Mouse (Mus musculus) erythroblast, embryonic 14.5 days (primary cell): ENCODE results near the gene Gper1. TPM values are rescaled to one million over a fixed set of nuclear protein-coding genes. Genes with fewer than 3 reads are reported as not detected.

Experiments used
- H3K27me3 ChIP-seq: 2 replicates; pipeline ENCODE4 v1.6.1; 2012; ENCODE audit warnings: inconsistent platforms; ENCODE audit not compliant: control insufficient read depth
- H3K36me3 ChIP-seq: 2 replicates; pipeline ENCODE4 v1.6.1; 2012; ENCODE audit warnings: mild to moderate bottlenecking, inconsistent platforms; ENCODE audit not compliant: control insufficient read depth
- H3K4me1 ChIP-seq: 2 replicates; pipeline ENCODE4 v1.6.1; 2012; ENCODE audit warnings: inconsistent platforms; ENCODE audit not compliant: control insufficient read depth
- H3K4me3 ChIP-seq: replicated peaks from 2 replicates; pipeline ENCODE3; 2012; ENCODE audit warnings: moderate library complexity, mild to moderate bottlenecking, inconsistent platforms
- H3K9me3 ChIP-seq: 2 replicates; pipeline ENCODE4 v1.6.1; 2012; ENCODE audit warnings: low read length, inconsistent platforms, mixed read lengths; ENCODE audit not compliant: control insufficient read depth
- GATA1 ChIP-seq: IDR thresholded peaks from 2 replicates; pipeline ENCODE4 v1.6.1; 2012; ENCODE audit warnings: low read length, inconsistent platforms, mixed read lengths
- TAL1 ChIP-seq: IDR thresholded peaks from 3 replicates; pipeline ENCODE4 v1.6.1; 2012; ENCODE audit warnings: low read length, inconsistent platforms, mixed read lengths
- polyA plus RNA-seq: library from polyadenylated mRNA; stranded (reverse); fragments of >175 nt; gene quantifications from 2 replicates; pipeline ENCODE4 v1.2.3, GENCODE M21; 2012

The Gper1 gene
- polyA plus RNA-seq, 1 experiment, result not detected

DNA sequence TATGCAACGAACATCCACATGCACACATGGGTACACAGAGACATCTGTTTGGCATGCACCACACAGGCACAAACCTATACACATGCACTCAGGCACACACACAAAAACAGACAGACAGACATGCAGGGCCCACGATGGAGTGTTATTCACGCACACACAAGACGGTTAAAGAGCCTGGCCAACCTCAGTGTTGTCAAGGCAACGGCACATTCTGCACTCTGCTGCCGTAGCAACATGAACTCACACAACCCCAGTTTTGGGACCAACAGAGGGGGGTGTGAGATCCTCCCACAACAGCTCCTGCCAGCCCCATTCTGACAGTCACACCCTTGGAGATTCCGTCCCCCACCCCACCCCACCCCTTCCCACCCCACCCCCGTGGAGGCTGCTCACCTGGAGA lies 12.0 kb downstream of the Gper1 start:
- Histone ChIP-seq H3K4me1 (peaks cover 8% of the 10 kb centered on the region), H3K4me3 (no peak overlapping the region), H3K27me3 (no peaks in the 10 kb centered on the region), H3K36me3 (no peaks in the 10 kb centered on the region), H3K9me3 (no peaks in the 10 kb centered on the region)
- TF ChIP-seq TAL1 (no peak), GATA1 (no peak)

DNA sequence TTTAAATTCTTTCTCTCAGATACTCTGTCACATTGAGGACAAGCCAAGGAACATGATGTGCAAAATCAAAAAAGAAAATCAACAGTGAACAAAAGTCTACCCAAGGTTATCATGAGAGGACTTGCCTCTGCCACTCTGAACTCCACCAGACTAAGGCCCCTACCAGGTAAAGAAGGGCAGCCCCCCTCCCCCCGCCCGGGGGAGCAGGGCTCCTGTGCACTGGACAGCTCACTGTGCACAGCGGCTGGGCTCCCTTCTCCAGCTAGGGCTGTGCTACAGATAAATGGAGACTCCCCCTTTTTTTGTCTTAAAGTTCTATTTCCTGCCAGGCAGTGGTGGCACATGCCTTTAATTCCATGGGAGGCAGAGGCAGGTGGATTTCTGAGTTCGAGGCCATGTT lies 14.8 kb downstream of the Gper1 start:
- TF ChIP-seq TAL1 (no peak), GATA1 (no peak)
- Histone ChIP-seq H3K27me3 (no peaks in the 10 kb centered on the region), H3K36me3 (no peaks in the 10 kb centered on the region), H3K9me3 (no peaks in the 10 kb centered on the region), H3K4me1 (peaks cover 8% of the 10 kb centered on the region), H3K4me3 (no peak overlapping the region)

DNA sequence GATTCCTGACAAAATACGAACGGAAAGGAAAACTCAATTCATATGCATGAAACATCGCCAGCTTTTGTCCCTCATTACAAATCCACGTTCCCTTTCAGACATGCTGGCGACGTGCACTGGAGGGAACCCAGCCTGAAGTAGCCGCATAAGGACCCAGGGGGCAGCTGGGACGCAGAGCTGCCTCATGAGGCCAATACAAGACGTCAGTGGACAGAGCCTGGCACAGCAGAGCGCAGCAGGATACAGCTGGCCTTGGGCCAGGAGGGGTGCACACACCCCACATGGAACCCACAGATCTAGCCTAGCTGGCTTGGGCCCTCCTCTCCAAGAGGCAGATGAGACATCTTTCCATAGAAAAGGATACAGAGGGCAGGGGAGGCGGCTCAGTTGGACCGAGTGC lies 15.5 kb downstream of the Gper1 start:
- TF ChIP-seq GATA1 (no peak), TAL1 (no peak)
- Histone ChIP-seq H3K4me3 (no peak overlapping the region), H3K27me3 (no peaks in the 10 kb centered on the region), H3K36me3 (no peaks in the 10 kb centered on the region), H3K9me3 (no peaks in the 10 kb centered on the region), H3K4me1 (peaks cover 8% of the 10 kb centered on the region)

DNA sequence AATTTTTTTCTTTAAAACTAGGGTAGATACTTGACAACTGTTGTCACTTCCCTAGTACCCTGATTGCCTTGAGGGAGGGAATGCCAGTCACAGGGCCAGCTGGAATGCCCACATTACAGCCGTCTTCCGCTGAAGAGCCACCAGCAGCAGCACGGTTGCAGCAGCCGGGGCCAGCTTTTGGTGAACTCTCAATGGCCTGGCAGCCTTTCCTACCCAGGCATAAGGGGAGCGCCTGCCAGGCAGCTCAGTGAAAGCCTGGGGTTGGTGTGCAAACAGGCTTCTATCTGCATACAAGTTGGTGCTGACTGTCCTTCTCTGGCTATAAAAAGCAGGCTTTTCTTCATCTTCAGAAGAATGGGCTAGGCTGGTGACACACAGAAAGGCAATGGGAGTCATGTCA lies 17.5 kb downstream of the Gper1 start:
- H3K4me3 ChIP-seq, result no peak overlapping the region
- no peaks in the 10 kb centered on the region for H3K9me3 ChIP-seq
- no peaks in the 10 kb centered on the region for H3K27me3 ChIP-seq
- TF ChIP-seq TAL1, result no peak
- no peak for TF ChIP-seq GATA1
- no peaks in the 10 kb centered on the region for H3K36me3 ChIP-seq
- no peaks in the 10 kb centered on the region for H3K4me1 ChIP-seq

DNA sequence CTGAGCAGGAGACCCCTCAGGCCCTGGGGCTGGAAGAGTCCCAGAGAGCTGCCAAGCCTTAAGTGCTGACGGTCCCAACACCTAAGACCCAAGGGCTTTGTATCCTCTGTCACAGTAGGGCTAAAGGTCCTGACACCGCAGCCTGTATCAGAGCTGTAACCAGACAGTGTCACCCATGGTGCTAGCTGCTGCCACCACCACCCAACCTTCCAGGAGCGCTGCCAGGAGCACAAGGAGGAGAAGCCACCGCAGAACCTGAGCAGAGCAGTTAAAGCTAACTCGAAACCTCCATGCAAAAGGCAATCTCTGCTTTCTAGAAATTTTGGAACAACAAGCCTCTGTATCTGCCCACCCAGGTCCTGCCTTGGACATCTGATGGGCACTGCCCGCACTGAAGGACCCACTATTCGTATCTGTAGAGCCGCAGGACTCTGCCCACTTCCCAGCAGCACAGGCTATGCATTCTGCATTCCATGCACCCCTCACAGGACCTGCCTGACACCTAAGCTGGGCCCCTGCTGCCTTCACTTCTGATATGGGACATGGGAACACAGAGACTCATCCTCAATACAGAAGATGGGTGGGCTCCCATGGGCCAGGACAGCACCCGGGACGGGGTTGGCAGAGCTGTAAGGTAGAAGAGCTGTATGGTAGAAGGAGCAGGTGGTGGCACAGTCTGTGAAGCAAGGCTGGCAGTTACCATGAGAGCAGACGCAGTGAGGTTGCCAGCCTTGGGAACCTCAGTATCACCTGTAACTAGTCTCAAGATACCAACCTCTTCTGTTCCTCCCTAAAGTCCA lies 18.2 kb downstream of the Gper1 start:
- TF ChIP-seq GATA1 (no peak), TAL1 (no peak)
- H3K4me3 ChIP-seq, result no peak overlapping the region
- H3K36me3 ChIP-seq, result no peaks in the 10 kb centered on the region

DNA sequence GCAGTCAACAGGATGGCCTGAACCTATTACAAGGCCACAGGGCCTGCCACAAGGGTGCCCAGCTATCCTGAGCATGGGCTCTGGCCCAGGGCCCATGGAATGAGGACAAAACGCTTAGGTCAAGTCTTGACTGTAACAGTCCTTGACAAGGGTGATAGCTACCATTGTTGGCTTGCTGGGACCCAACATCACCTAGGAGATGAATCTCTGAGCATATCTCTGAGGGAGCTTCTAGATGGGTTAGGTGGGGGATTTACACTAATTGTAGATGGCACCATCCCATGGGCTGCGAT lies 18.7 kb downstream of the Gper1 start:
- no peaks in the 10 kb centered on the region for H3K36me3 ChIP-seq
- no peaks in the 10 kb centered on the region for H3K4me1 ChIP-seq
- H3K4me3 ChIP-seq, result no peak overlapping the region
- no peaks in the 10 kb centered on the region for H3K9me3 ChIP-seq
- TF ChIP-seq GATA1 (no peak), TAL1 (no peak)
- H3K27me3 ChIP-seq, result no peaks in the 10 kb centered on the region

More for the DNA sequence above, 18.2 kb downstream of the Gper1 start:
- Histone ChIP-seq H3K9me3 (no peaks in the 10 kb centered on the region), H3K27me3 (no peaks in the 10 kb centered on the region), H3K4me1 (no peaks in the 10 kb centered on the region)

DNA sequence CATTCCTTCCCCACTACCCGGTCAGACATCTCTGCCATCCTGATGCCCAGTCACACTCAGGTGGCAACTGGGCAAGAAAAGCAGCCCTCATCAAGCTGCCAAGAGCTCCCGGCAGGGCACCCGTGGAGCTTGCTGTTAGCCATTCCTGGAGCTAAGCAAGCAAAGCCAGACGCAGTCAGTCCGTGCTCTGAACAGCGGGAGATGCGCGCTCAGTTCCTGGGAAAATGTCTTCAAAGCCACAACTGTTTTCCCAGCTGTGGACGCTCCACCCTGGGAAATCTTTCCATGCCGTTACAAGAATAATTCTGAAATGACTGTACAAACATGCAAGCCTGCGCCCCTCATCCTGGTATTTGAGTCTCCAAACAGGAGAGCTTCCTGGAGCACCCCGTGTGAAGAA lies 19.5 kb downstream of the Gper1 start:
- no peak for TF ChIP-seq TAL1
- no peak for TF ChIP-seq GATA1
- Histone ChIP-seq H3K4me3 (no peak overlapping the region), H3K27me3 (no peaks in the 10 kb centered on the region), H3K36me3 (no peaks in the 10 kb centered on the region), H3K9me3 (no peaks in the 10 kb centered on the region), H3K4me1 (no peaks in the 10 kb centered on the region)

DNA sequence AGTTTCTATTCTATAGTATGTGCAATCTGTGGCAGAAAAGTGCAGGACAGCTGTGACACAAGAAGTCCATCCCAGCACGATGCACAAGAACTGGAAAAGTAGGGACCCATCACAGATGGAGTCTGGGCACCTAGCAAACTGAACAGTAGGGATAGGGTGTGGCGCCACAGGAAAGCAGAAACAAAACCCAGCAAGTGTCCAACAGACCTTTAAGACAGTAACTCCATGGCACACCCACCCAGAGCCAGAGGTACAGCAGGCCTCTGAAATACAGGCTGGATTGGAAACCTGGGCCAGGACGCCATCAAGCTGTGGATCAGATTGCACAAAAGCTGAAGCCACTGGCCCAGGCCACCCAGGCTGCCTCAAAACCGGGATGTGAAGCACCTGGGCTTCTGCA lies 20.0 kb downstream of the Gper1 start:
- Histone ChIP-seq H3K4me1 (no peaks in the 10 kb centered on the region), H3K27me3 (no peaks in the 10 kb centered on the region), H3K4me3 (no peak overlapping the region), H3K36me3 (no peaks in the 10 kb centered on the region), H3K9me3 (no peaks in the 10 kb centered on the region)
- TF ChIP-seq GATA1, result no peak
- TF ChIP-seq TAL1, result no peak

DNA sequence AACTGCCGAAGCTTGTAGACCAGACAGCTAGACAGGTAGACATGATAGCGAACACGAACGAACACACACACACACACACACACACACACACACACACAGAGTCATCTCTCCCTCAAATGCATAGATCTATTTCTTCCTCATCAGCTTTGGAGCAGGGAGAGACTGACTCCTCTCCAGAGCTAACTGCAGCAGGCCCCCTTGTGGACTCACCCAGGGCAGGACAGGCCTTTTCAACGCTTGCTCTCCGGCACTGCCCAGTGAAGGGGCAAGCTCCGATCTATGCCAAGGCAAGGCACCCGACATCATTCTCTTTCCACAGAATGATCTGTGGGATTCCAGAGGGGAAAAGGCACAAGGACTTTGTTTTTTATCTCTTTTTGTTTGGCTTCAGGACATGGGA lies 22.3 kb downstream of the Gper1 start:
- H3K4me1 ChIP-seq, result no peaks in the 10 kb centered on the region; the same call in 1 of the 2 replicates
- no peaks in the 10 kb centered on the region for H3K9me3 ChIP-seq
- H3K27me3 ChIP-seq, result no peaks in the 10 kb centered on the region
- no peak overlapping the region for H3K4me3 ChIP-seq
- TF ChIP-seq GATA1 (no peak), TAL1 (no peak)
- H3K36me3 ChIP-seq, result no peaks in the 10 kb centered on the region

DNA sequence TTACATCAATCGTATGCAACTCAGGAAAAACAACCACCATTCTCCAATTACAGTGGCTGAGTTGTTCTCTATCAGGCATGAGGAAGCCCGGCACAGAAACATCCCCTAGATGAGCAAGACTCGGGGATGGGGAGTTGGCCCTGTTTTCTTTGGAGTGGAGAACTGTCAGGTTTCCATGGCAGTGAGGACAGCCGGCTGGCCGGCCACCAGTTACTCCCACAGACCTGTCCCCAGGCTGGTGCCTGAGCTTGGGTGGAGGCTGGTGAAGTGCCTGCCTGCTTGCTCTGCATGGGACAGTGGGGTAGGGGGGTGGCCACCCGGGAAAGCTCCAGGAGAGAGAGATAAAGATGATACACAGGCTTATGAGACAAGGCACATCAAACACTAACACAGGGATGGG lies 25.1 kb downstream of the Gper1 start:
- Histone ChIP-seq H3K4me1 (no peaks in the 10 kb centered on the region; the same call in none of the 2 replicates), H3K9me3 (no peaks in the 10 kb centered on the region), H3K27me3 (no peaks in the 10 kb centered on the region), H3K36me3 (peaks cover 13% of the 10 kb centered on the region), H3K4me3 (no peak overlapping the region)
- TF ChIP-seq GATA1 (no peak), TAL1 (no peak)
